Mouse (Mus musculus): ENCODE data around the gene Adam17. TPM values are rescaled to one million over a fixed set of nuclear protein-coding genes. Genes with fewer than 3 reads are reported as not detected.
"Not testable (repeated sequence)": the region's sequence is repeated elsewhere in the genome, so short reads cannot be mapped to it uniquely, and the experiment has no call there.

Gene Adam17
- polyA plus RNA-seq, 1 experiment: 17.8 TPM

DNA sequence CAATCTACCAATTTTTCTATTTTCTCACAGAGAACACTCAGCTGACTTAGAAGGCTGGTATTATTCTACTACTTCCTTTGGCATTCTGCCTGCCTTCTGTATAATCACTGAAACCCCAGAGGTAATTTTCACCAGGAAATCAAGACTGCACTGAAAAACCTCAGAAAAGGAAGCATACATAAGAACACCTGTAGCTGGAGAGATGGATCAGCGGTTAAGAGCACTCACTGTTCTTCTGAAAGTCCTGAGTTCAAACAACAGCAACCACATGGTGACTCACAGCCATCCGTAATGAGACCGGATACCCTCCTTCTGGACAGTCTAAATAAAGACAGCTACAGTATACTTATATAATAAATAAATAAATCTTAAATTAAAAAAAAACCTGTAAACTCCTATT is 36.2 kb upstream of the Adam17 start:
- TF ChIP-seq CTCF (IDR thresholded peaks at IDR 0.05; ENCODE audit: control insufficient read depth, insufficient read depth, insufficient replicate concordance, low read depth, low read length): no peak
- TF ChIP-seq POLR2A (IDR thresholded peaks at IDR 0.05; ENCODE audit: control insufficient read depth, low read depth, low read length): no peak
- Histone ChIP-seq H3K36me3 (ENCODE audit: control insufficient read depth, insufficient read depth, low read length) (no peaks in the 10 kb centered on the region; the same call in 1 of the 2 replicates), H3K4me3 (ENCODE audit: control insufficient read depth, low read depth, low read length) (no peak overlapping the region), H3K27me3 (ENCODE audit: control insufficient read depth, insufficient read depth, low read length) (no peaks in the 10 kb centered on the region), H3K27ac (ENCODE audit: control insufficient read depth, insufficient read depth, low read depth, low read length) (no peak overlapping the region), H3K4me1 (ENCODE audit: control insufficient read depth, insufficient read depth, low read length) (peaks cover 2% of the 10 kb centered on the region; the same call in 1 of the 2 replicates)

DNA sequence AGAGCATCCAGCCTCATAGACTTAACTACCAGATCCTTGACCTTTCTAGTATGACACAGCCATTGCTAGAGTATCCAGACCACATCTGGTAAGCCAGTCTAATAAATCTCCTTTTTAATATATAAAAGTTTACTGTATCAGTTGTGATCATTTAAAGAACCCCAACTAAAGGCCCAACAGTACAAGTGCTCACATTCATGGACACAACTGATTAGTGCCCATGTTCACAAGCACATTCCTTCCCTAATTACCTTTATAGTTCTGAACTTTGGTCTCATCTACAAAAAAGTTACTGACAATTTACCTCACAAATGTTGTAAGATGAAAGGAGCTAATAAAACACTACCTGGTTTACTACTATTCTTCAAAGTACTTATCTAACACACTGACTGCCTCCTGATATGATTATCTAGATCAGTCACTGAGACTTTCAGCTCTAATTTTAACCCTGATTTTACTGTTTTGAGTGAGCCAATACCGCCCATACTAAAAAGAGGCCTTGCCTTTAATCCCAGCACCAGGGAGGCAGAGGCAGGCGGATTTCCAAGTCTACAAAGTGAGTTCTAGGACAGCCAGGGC is 35.4 kb upstream of the Adam17 start:
- Histone ChIP-seq H3K36me3 (ENCODE audit: control insufficient read depth, insufficient read depth, low read length) (no peaks in the 10 kb centered on the region; the same call in 1 of the 2 replicates), H3K4me3 (ENCODE audit: control insufficient read depth, low read depth, low read length) (no peak overlapping the region), H3K27me3 (ENCODE audit: control insufficient read depth, insufficient read depth, low read length) (no peaks in the 10 kb centered on the region), H3K27ac (ENCODE audit: control insufficient read depth, insufficient read depth, low read depth, low read length) (no peak overlapping the region), H3K4me1 (ENCODE audit: control insufficient read depth, insufficient read depth, low read length) (peaks cover 2% of the 10 kb centered on the region; the same call in 1 of the 2 replicates)
- TF ChIP-seq POLR2A (IDR thresholded peaks at IDR 0.05; ENCODE audit: control insufficient read depth, low read depth, low read length) (no peak), CTCF (IDR thresholded peaks at IDR 0.05; ENCODE audit: control insufficient read depth, insufficient read depth, insufficient replicate concordance, low read depth, low read length) (no peak)

DNA sequence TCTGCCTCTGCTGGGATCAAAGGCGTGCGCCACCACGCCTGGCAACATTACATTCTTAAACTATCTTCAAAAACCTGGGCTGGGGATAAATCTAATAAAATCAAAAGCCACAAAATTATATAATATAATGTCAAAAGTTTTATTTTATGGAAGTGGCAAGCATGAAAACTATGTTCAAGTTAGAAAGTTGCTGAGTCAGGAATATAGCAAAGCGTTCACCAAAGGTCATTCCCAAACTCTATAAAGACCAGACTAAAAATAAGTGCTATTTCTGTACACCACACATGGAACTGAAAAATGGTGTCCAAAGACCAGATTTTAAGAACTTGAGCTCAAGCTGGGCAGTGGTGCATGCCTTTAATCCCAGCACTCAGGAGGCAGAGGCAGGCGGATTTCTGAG is 29.3 kb upstream of the Adam17 start:
- H3K27ac ChIP-seq (ENCODE audit: control insufficient read depth, insufficient read depth, low read depth, low read length): no peak overlapping the region
- peaks cover 2% of the 10 kb centered on the region; the same call in 1 of the 2 replicates for H3K4me1 ChIP-seq (ENCODE audit: control insufficient read depth, insufficient read depth, low read length)
- no peak overlapping the region for H3K4me3 ChIP-seq (ENCODE audit: control insufficient read depth, low read depth, low read length)
- no peak for TF ChIP-seq POLR2A (IDR thresholded peaks at IDR 0.05; ENCODE audit: control insufficient read depth, low read depth, low read length)
- no peaks in the 10 kb centered on the region for H3K36me3 ChIP-seq (ENCODE audit: control insufficient read depth, insufficient read depth, low read length)
- H3K27me3 ChIP-seq (ENCODE audit: control insufficient read depth, insufficient read depth, low read length): no peaks in the 10 kb centered on the region

DNA sequence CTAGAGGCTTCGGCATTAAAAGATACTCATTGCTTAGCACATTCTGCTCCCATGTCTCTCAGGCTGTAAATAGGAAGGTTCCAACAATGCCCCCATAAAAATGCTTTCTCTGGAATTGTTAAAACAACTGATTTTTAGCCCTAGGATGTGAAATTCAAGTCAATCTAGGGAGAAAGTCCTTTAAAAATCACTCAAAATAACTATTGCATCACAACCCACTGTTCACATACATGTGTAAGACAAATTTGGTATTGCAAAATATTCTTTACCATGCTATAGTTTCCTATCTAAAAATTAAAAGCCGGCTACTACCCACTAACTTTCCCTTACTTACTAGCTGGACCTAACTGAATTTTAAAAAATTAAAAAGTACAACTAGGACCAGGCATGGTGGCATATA is 12.8 kb upstream of the Adam17 start:
- H3K4me1 ChIP-seq (ENCODE audit: control insufficient read depth, insufficient read depth, low read length): no peaks in the 10 kb centered on the region
- H3K27me3 ChIP-seq (ENCODE audit: control insufficient read depth, insufficient read depth, low read length): no peaks in the 10 kb centered on the region
- H3K4me3 ChIP-seq (ENCODE audit: control insufficient read depth, low read depth, low read length): no peak overlapping the region
- TF ChIP-seq POLR2A (IDR thresholded peaks at IDR 0.05; ENCODE audit: control insufficient read depth, low read depth, low read length) (no peak), CTCF (IDR thresholded peaks at IDR 0.05; ENCODE audit: control insufficient read depth, insufficient read depth, insufficient replicate concordance, low read depth, low read length) (no peak)
- no peaks in the 10 kb centered on the region for H3K36me3 ChIP-seq (ENCODE audit: control insufficient read depth, insufficient read depth, low read length)
- no peak overlapping the region for H3K27ac ChIP-seq (ENCODE audit: control insufficient read depth, insufficient read depth, low read depth, low read length)

DNA sequence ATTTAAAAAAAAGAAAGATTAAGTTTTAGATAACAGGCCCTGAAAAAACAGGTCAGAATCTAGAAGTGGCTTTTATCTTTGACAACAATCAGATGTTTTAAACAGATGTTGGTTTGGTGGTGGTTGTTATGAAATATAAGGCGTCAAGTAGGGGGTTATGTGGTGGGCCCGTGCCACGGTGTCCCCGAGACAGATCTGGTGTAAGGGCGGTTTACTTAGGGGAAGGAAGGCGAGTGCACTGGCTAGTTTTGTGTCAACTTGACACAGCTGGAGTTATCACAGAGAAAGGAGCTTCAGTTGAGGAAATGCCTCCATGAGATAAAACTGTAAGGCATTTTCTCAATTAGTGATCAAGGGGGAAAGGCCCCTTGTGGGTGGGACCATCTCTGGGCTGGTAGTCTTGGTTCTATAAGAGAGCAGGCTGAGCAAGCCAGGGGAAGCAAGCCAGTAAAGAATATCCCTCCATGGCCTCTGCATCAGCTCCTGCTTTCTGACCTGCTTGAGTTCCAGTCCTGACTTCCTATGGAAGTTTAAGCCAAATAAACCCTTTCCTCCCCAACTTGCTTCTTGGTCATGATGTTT is 5.4 kb upstream of the Adam17 start:
- not testable (repeated sequence) for H3K36me3 ChIP-seq (ENCODE audit: control insufficient read depth, insufficient read depth, low read length); H3K27me3 ChIP-seq (ENCODE audit: control insufficient read depth, insufficient read depth, low read length); H3K4me3 ChIP-seq (ENCODE audit: control insufficient read depth, low read depth, low read length); H3K27ac ChIP-seq (ENCODE audit: control insufficient read depth, insufficient read depth, low read depth, low read length); H3K4me1 ChIP-seq (ENCODE audit: control insufficient read depth, insufficient read depth, low read length)

DNA sequence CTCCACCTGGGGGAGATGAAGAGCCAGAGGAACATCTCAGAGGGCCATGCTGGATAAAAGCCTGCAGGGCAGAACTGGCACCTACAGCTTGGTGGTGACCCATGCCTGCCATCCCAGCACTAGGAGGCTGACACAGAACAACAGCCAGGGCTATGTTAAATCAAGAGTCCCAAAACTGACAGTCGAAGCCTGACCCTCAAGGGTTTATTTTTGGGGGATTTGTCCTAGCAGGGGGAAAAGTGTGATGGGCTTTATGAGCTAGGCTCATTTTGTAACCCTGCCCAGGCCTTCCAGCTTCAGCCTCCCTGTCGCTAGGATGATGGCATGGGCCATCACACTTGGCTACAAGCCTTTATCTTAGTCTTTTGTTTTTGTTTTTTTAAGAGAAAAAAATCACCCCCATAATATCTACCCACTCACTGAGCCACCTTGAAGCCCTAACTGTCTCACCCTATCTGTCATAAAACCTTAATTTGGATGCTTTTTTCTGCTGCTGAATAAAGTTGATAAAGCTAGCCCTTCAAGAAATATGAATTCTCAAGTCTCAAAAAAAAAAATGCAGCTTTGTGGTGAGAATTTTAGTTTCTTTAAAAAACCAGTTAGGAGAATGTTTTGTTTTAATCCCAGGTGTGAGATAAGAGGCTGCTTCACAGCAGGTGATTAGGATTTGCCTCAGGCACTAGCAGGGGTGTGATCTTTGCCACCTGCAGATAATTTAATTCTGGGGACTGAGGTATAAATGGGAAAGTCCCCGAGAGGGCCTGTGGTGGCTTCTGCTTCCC is 2.1 kb upstream of the Adam17 start:
- H3K27me3 ChIP-seq (ENCODE audit: control insufficient read depth, insufficient read depth, low read length): no peaks in the 10 kb centered on the region
- TF ChIP-seq POLR2A (IDR thresholded peaks at IDR 0.05; ENCODE audit: control insufficient read depth, low read depth, low read length): no peak
- TF ChIP-seq CTCF (IDR thresholded peaks at IDR 0.05; ENCODE audit: control insufficient read depth, insufficient read depth, insufficient replicate concordance, low read depth, low read length): no peak
- H3K27ac ChIP-seq (ENCODE audit: control insufficient read depth, insufficient read depth, low read depth, low read length): no peak overlapping the region
- H3K4me3 ChIP-seq (ENCODE audit: control insufficient read depth, low read depth, low read length): no peak overlapping the region
- H3K36me3 ChIP-seq (ENCODE audit: control insufficient read depth, insufficient read depth, low read length): no peaks in the 10 kb centered on the region
- H3K4me1 ChIP-seq (ENCODE audit: control insufficient read depth, insufficient read depth, low read length): no peaks in the 10 kb centered on the region; the same call in 1 of the 2 replicates

DNA sequence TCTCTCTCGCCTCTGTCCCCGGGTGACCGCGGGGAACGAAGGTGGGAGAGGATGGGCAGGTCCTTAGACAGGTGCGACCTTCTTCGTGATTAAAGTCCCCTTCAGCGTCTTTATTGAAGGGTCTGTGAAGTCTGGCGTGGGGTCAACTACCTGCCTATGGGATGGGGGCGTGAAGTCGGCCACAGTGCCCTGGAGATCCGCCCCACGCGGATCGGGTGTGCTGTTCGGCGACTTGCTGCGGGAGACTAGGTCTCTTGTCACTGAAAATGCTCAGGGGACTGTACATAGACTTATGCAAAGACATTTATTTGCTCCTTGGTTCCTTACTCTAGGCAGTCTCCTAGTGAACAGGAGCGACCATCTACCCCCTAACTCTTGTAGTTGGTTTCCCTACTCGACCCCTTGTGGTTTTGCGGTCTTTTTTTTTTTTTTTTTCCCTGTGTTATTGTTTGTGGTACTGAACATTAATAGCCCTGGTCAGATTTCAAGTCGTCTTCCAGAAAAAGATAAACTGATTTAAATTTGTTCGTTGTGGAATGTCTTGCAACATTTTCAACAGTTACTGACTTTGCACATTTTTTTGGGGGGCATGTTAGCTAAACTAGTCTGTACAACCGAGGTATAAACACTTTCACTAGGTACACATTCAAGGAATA is 516 bp upstream of the Adam17 start:
- Histone ChIP-seq H3K4me1 (ENCODE audit: control insufficient read depth, insufficient read depth, low read length) (no peaks in the 10 kb centered on the region; the same call in 1 of the 2 replicates), H3K27ac (ENCODE audit: control insufficient read depth, insufficient read depth, low read depth, low read length) (peak overlapping the region; percentile 88), H3K4me3 (ENCODE audit: control insufficient read depth, low read depth, low read length) (peak overlapping the region; percentile 92), H3K36me3 (ENCODE audit: control insufficient read depth, insufficient read depth, low read length) (no peaks in the 10 kb centered on the region), H3K27me3 (ENCODE audit: control insufficient read depth, insufficient read depth, low read length) (no peaks in the 10 kb centered on the region)
- TF ChIP-seq POLR2A (IDR thresholded peaks at IDR 0.05; ENCODE audit: control insufficient read depth, low read depth, low read length): no peak
- TF ChIP-seq CTCF (IDR thresholded peaks at IDR 0.05; ENCODE audit: control insufficient read depth, insufficient read depth, insufficient replicate concordance, low read depth, low read length): no peak
